Mouse (Mus musculus): Measurements from ENCODE around the gene Lcp1.

GRCm38 (mm10) chr14:75280406-75280805 lies 149.5 kb downstream of the Lcp1 start:
- TF ChIP-seq POLR2A (IDR thresholded peaks at IDR 0.05; ENCODE audit: control insufficient read depth, low read depth, low read length) (no peak), CTCF (IDR thresholded peaks at IDR 0.05; ENCODE audit: control insufficient read depth, insufficient read depth, insufficient replicate concordance, low read depth, low read length) (no peak)
